Mouse (Mus musculus) CH12.LX (cell line): ENCODE results near the gene Mrpl34.

Experiments used
- CTCF ChIP-seq, 2 experiments: IDR thresholded peaks in 1 of 2; conservative IDR thresholded peaks in 1 of 2; 2 replicates each; pipeline ENCODE4 v1.5.1; 2011 to 2012; ENCODE audit warnings: low read depth in 2 of 2, low read length in 2 of 2, improper control_type of control experiment in 1 of 2, inconsistent platforms in 1 of 2, mild to moderate bottlenecking in 1 of 2, moderate library complexity in 1 of 2
- E2F4 ChIP-seq: IDR thresholded peaks from 2 replicates; pipeline ENCODE4 v1.6.1; 2011; ENCODE audit warnings: low read depth, low read length, improper control_type of control experiment; ENCODE audit not compliant: insufficient replicate concordance
- EP300 ChIP-seq: IDR thresholded peaks from 2 replicates; pipeline ENCODE4 v1.6.1; 2011; ENCODE audit warnings: low read length, improper control_type of control experiment
- ETS1 ChIP-seq: conservative IDR thresholded peaks from 2 replicates; pipeline ENCODE4 v1.6.1; 2012; ENCODE audit warnings: low read depth, mild to moderate bottlenecking, inconsistent platforms, low read length, improper control_type of control experiment, moderate library complexity
- MAFK ChIP-seq: IDR thresholded peaks from 2 replicates; pipeline ENCODE4 v1.6.1; 2011; ENCODE audit warnings: low read length, improper control_type of control experiment; ENCODE audit not compliant: insufficient replicate concordance
- MAX ChIP-seq: IDR thresholded peaks from 2 replicates; pipeline ENCODE4 v1.6.1; 2011; ENCODE audit warnings: low read length, improper control_type of control experiment
- PAX5 ChIP-seq: IDR thresholded peaks from 2 replicates; pipeline ENCODE4 v1.6.1; 2012; ENCODE audit warnings: low read length, inconsistent platforms, mixed read lengths
- POLR2A ChIP-seq: IDR thresholded peaks from 2 replicates; pipeline ENCODE4 v1.6.1; 2011; ENCODE audit warnings: low read depth, mild to moderate bottlenecking, improper control_type of control experiment, low read length
- ZC3H11A ChIP-seq: IDR thresholded peaks from 2 replicates; pipeline ENCODE4 v1.6.1; 2012; ENCODE audit warnings: low read depth, mild to moderate bottlenecking, inconsistent platforms, low read length, improper control_type of control experiment

DNA sequence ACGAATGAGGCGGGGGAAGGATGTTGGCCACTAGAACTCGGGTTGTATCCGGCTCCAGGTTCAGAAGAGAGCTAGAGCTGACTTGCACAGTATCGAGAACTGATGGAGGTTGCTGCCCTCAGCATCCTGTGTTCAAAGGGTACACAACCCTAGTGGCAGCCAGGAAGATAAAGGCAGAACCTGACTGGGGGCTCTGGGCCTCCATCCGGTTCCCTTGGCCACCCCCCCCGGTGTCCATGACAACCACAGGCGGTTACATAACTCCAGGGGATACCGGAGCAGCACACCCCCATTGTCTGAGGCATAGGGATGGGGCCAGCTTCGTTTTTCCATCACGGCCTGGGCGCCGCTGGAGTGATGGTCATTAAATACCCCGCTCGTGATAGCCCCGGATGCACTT is 2.0 kb upstream of the Mrpl34 start:
- TF ChIP-seq ETS1 = no peak
- TF ChIP-seq E2F4 = no peak
- TF ChIP-seq POLR2A = no peak
- no peak for TF ChIP-seq CTCF (conservative IDR thresholded peaks at IDR 0.05 in 1 of 2, IDR thresholded peaks at IDR 0.05 in 1 of 2; ENCODE audit: low read depth in 2 of 2, low read length in 2 of 2)
- no peak for TF ChIP-seq EP300
- TF ChIP-seq MAX = no peak
- TF ChIP-seq PAX5 = no peak
- TF ChIP-seq ZC3H11A = no peak
- no peak for TF ChIP-seq MAFK
